Mouse (Mus musculus) megakaryocyte, embryonic 14.5 days (primary cell): ENCODE data around the gene Tep1. TPM values are rescaled to one million over a fixed set of nuclear protein-coding genes. Genes with fewer than 3 reads are reported as not detected.
"Not testable (repeated sequence)": the region's sequence is repeated elsewhere in the genome, so short reads cannot be mapped to it uniquely, and the experiment has no call there.

ENCODE experiments used
- H3K27me3 ChIP-seq: replicated peaks from 2 replicates; pipeline ENCODE3; 2012; ENCODE audit warnings: inconsistent platforms
- H3K36me3 ChIP-seq: replicated peaks from 2 replicates; pipeline ENCODE3; 2012; ENCODE audit warnings: low read length, inconsistent platforms, mixed read lengths
- H3K4me1 ChIP-seq: 2 replicates; pipeline ENCODE4 v1.6.1; 2012; ENCODE audit warnings: inconsistent platforms
- H3K4me3 ChIP-seq: replicated peaks from 2 replicates; pipeline ENCODE3; 2012; ENCODE audit warnings: moderate library complexity, mild to moderate bottlenecking, inconsistent platforms
- H3K9me3 ChIP-seq: 2 replicates; pipeline ENCODE4 v1.6.1; 2012; ENCODE audit warnings: inconsistent platforms
- FLI1 ChIP-seq: IDR thresholded peaks from 2 replicates; pipeline ENCODE4 v1.6.1; 2012; ENCODE audit warnings: low read length, inconsistent platforms, mixed read lengths
- GATA1 ChIP-seq: IDR thresholded peaks from 3 replicates; pipeline ENCODE4 v1.6.1; 2012; ENCODE audit warnings: mixed read lengths, low read length, inconsistent platforms, borderline replicate concordance
- polyA plus RNA-seq: library from polyadenylated mRNA; stranded (reverse); fragments of >175 nt; gene quantifications from 2 replicates; pipeline ENCODE4 v1.2.3, GENCODE M21; 2012; ENCODE audit warnings: low replicate concordance; ENCODE audit not compliant: insufficient read depth

Gene Tep1
- polyA plus RNA-seq, 1 experiment, result 4.3 TPM

GRCm38 (mm10) chr14:50826579-50826978 is 43.8 kb downstream of the Tep1 start:
- H3K36me3 ChIP-seq, result peaks cover 71% of the 10 kb centered on the region
- no peak overlapping the region for H3K4me3 ChIP-seq
- no peaks in the 10 kb centered on the region for H3K9me3 ChIP-seq
- no peak for TF ChIP-seq GATA1
- no peak for TF ChIP-seq FLI1
- peaks cover 11% of the 10 kb centered on the region for H3K4me1 ChIP-seq
- no peaks in the 10 kb centered on the region for H3K27me3 ChIP-seq

- H3K9me3 ChIP-seq, result no peaks in the 10 kb centered on the region
- peaks cover 5% of the 10 kb centered on the region; the same call in 1 of the 2 replicates for H3K4me1 ChIP-seq
- H3K4me3 ChIP-seq, result no peak overlapping the region
- no peaks in the 10 kb centered on the region for H3K27me3 ChIP-seq
- peaks cover 72% of the 10 kb centered on the region for H3K36me3 ChIP-seq
- no peak for TF ChIP-seq FLI1
- TF ChIP-seq GATA1, result no peak
These were observed 46.1 kb downstream of the Tep1 start for GRCm38 (mm10) chr14:50824219-50824618.

GRCm38 (mm10) chr14:50823240-50823639 is 47.1 kb downstream of the Tep1 start:
- Histone ChIP-seq H3K36me3 (peaks cover 70% of the 10 kb centered on the region), H3K27me3 (no peaks in the 10 kb centered on the region), H3K4me1 (peaks cover 5% of the 10 kb centered on the region; the same call in 1 of the 2 replicates), H3K4me3 (no peak overlapping the region), H3K9me3 (no peaks in the 10 kb centered on the region)
- TF ChIP-seq FLI1 (no peak), GATA1 (no peak)

- Histone ChIP-seq H3K36me3 (peaks cover 75% of the 10 kb centered on the region), H3K4me3 (no peak overlapping the region), H3K4me1 (no peaks in the 10 kb centered on the region; the same call in 1 of the 2 replicates), H3K27me3 (no peaks in the 10 kb centered on the region), H3K9me3 (no peaks in the 10 kb centered on the region)
- TF ChIP-seq FLI1 (no peak), GATA1 (no peak)
These were observed 57.3 kb downstream of the Tep1 start for GRCm38 (mm10) chr14:50813060-50813459.

GRCm38 (mm10) chr14:50807487-50808072 is 62.8 kb downstream of the Tep1 start, which contains the start of the genes Ccnb1ip1 and Parp2:
Ccnb1ip1 (minus strand) TSS chr14:50807732.
Parp2 (plus strand) TSS chr14:50807841.
- H3K4me3 ChIP-seq, result peak within 1 kb of the TSS; percentile 94
- no peaks in the 10 kb centered on the region for H3K9me3 ChIP-seq
- no peak for TF ChIP-seq GATA1
- TF ChIP-seq FLI1, result no peak
- no peaks in the 10 kb centered on the region for H3K27me3 ChIP-seq
- peaks cover 18% of the 10 kb centered on the region for H3K4me1 ChIP-seq
- H3K36me3 ChIP-seq, result peaks cover 27% of the 10 kb centered on the region

GRCm38 (mm10) chr14:50806469-50806868 is 63.9 kb downstream of the Tep1 start:
- H3K4me1 ChIP-seq, result peaks cover 29% of the 10 kb centered on the region
- not testable (repeated sequence) for H3K27me3 ChIP-seq, H3K9me3 ChIP-seq
- H3K4me3 ChIP-seq, result peak overlapping the region; percentile 38
- H3K36me3 ChIP-seq, result peaks cover 16% of the 10 kb centered on the region

GRCm38 (mm10) chr14:50804683-50805082 is 65.7 kb downstream of the Tep1 start:
- peak overlapping the region; percentile 92 for H3K4me3 ChIP-seq
- no peak for TF ChIP-seq GATA1
- TF ChIP-seq FLI1, result no peak
- no peaks in the 10 kb centered on the region for H3K9me3 ChIP-seq
- peaks cover 2% of the 10 kb centered on the region for H3K36me3 ChIP-seq
- peaks cover 36% of the 10 kb centered on the region for H3K4me1 ChIP-seq
- H3K27me3 ChIP-seq, result no peaks in the 10 kb centered on the region

- Histone ChIP-seq H3K27me3 (no peaks in the 10 kb centered on the region), H3K9me3 (no peaks in the 10 kb centered on the region), H3K4me1 (peaks cover 36% of the 10 kb centered on the region), H3K36me3 (peaks cover 15% of the 10 kb centered on the region), H3K4me3 (peak overlapping the region; percentile 92)
- no peak for TF ChIP-seq GATA1
These were observed 67.4 kb downstream of the Tep1 start for GRCm38 (mm10) chr14:50802843-50803562.

GRCm38 (mm10) chr14:50802441-50802840 is 67.9 kb downstream of the Tep1 start:
- Histone ChIP-seq H3K9me3 (no peaks in the 10 kb centered on the region), H3K4me3 (peak overlapping the region; percentile 78)
- TF ChIP-seq FLI1 (no peak), GATA1 (no peak)

GRCm38 (mm10) chr14:50799502-50800259 is 70.7 kb downstream of the Tep1 start:
- no peaks in the 10 kb centered on the region for H3K9me3 ChIP-seq
- H3K27me3 ChIP-seq, result no peaks in the 10 kb centered on the region
- TF ChIP-seq GATA1 (no peak), FLI1 (no peak)
- peaks cover 33% of the 10 kb centered on the region for H3K4me1 ChIP-seq
- H3K4me3 ChIP-seq, result peak overlapping the region; percentile 80
- peaks cover 38% of the 10 kb centered on the region for H3K36me3 ChIP-seq

More at GRCm38 (mm10) chr14:50802441-50802840, 67.9 kb downstream of the Tep1 start:
- Histone ChIP-seq H3K36me3 (peaks cover 18% of the 10 kb centered on the region), H3K27me3 (no peaks in the 10 kb centered on the region), H3K4me1 (peaks cover 36% of the 10 kb centered on the region)
